Mouse (Mus musculus): ENCODE data around the gene Olfr494. TPM values are rescaled to one million over a fixed set of nuclear protein-coding genes. Genes with fewer than 3 reads are reported as not detected.

Gene Olfr494
- polyA plus RNA-seq (2012; rRNA removed): not detected in 2 replicates

DNA sequence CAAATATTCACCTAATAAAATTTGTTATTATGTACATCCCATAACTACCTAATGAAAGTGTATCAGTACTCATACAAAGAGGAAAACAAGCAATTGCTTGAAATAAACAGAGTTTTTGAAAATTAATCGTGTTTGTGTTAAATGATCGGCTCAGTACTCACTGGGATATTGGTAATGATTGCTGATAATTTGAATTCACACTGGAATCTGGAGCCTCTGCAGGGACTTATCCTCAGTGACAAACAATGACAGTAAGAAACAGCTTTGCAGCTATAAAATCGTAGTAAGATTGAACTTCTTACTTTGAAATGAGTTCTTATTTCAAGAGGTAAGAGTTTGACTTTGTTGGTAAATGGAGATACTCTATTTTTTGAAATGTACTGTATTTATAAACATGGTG is at the start of gene Olfr494:
Olfr494 (plus strand) TSS at position 301 of the 400 bp plus-strand sequence.

GRCm38 (mm10) chr7:108323574-108323973 is 41.6 kb upstream of the Olfr494 start, which contains the start of gene Olfr492:
Gene Olfr492, minus strand, starts transcription at chr7:108323674.

DNA sequence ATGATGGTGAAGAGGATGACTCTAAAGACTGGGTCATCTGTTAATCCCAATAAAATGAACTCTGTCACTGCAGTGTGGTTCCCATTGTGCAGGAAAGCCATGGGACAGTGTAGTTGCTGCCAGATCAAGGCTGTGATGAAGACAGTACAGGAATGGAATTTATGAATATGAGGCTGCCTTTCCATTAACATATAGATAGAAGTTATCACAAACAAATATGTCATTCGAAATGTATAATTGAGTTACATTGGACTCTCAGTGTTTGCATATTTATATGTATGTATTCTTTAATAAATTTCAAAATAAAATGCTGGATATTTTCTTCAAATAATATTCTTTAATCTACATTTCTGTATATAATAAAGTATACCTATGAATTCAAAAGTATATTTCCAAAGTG is 18.3 kb upstream of the Olfr494 start, which contains the start of gene Olfr493:
Olfr493 (minus strand) TSS at position 101 of the 400 bp plus-strand sequence.

GRCm38 (mm10) chr7:108392867-108393266 is 27.7 kb downstream of the Olfr494 start, which contains the start of gene Olfr495:
Gene Olfr495, plus strand, starts transcription at chr7:108393167.

Other genes with a start within 250 kb of the Olfr494 start
- gene Olfr484, start 237.9 kb upstream of the Olfr494 start, polyA plus RNA-seq (2012; rRNA removed): not detected in 2 replicates
- gene Olfr485, start 205.5 kb upstream of the Olfr494 start, polyA plus RNA-seq (2012; rRNA removed): not detected in 2 replicates
- not detected in 2 replicates for gene Olfr486, start 192.6 kb upstream of the Olfr494 start, polyA plus RNA-seq (2012; rRNA removed)
- gene Olfr487, start 150.7 kb upstream of the Olfr494 start, polyA plus RNA-seq (2012; rRNA removed): not detected in 2 replicates
- not detected in 2 replicates for gene Olfr488, start 107.0 kb upstream of the Olfr494 start, polyA plus RNA-seq (2012; rRNA removed)
- not detected in 2 replicates for gene Olfr490, start 76.4 kb upstream of the Olfr494 start, polyA plus RNA-seq (2012; rRNA removed)
- not detected in 2 replicates for gene Olfr491, start 51.9 kb upstream of the Olfr494 start, polyA plus RNA-seq (2012; rRNA removed)
- not detected in 2 replicates for gene Olfr492, start 41.7 kb upstream of the Olfr494 start, polyA plus RNA-seq (2012; rRNA removed)
- gene Olfr493, start 18.4 kb upstream of the Olfr494 start, polyA plus RNA-seq (2012; rRNA removed): not detected in 2 replicates
- not detected in 2 replicates for gene Olfr495, start 27.8 kb downstream of the Olfr494 start, polyA plus RNA-seq (2012; rRNA removed)
- not detected in 2 replicates for gene Olfr497, start 55.1 kb downstream of the Olfr494 start, polyA plus RNA-seq (2012; rRNA removed)
- gene Olfr498, start 100.0 kb downstream of the Olfr494 start, polyA plus RNA-seq (2012; rRNA removed): not detected in 2 replicates
- gene Olfr502, start 159.7 kb downstream of the Olfr494 start, polyA plus RNA-seq (2012; rRNA removed): not detected in 2 replicates
- gene Olfr503, start 179.2 kb downstream of the Olfr494 start, polyA plus RNA-seq (2012; rRNA removed): not detected in 2 replicates
- not detected in 2 replicates for gene Olfr504, start 200.5 kb downstream of the Olfr494 start, polyA plus RNA-seq (2012; rRNA removed)
- gene Olfr506, start 245.5 kb downstream of the Olfr494 start, polyA plus RNA-seq (2012; rRNA removed): not detected in 2 replicates